ENCODE assay signal across 14 mouse cellular contexts in genomic region chr3:131368678-131369077, GRCm38 (mm10).
DNase-seq lines count a peak whose midpoint lies in the region; ATAC-seq lines count a peak whose summit lies in the region.
"Had no signal": no experiment of that assay in that cellular context is flagged by ENCODE, and none has a peak within 500 bp of the region (broad histone marks: within the 10 kb centered on the region; RNA-seq: fewer than 3 reads in every experiment).

No protein-coding gene starts in this region.

- peak; percentile 83 for ATAC-seq in common myeloid progenitor, adult 5-6 weeks (replicated peaks; ENCODE audit: low read depth, poor library complexity, severe bottlenecking)
- peak; percentile 85 for ATAC-seq in megakaryocyte, adult 5-6 weeks (ENCODE audit: poor library complexity, severe bottlenecking)
- no peak for ATAC-seq in inflammation-experienced regulatory T-cells, adult 6 months
- no peak for ATAC-seq in CD4-positive, CD25-positive, alpha-beta regulatory T cell, adult 4 months
- ATAC-seq: forebrain, embryonic 16.5 days had no signal

- peak; percentile 16 for DNase-seq in lung, postnatal 25 days (ENCODE audit: low spot score)
- no peak for DNase-seq in lung, postnatal 4 days
- DNase-seq in kidney, postnatal 4 days = no peak
- DNase-seq: adrenal gland, postnatal 25 days; B cell, adult 2 months; cerebellum, adult 2 months; cerebellum, postnatal 10 days; embryo, embryonic 11 days; gastrocnemius, postnatal 10 days had no signal

Comparison
In these comparisons a context has a peak if more than half of its experiments do, and no peak if none do; other contexts are left out.
1. ATAC-seq: peak in common myeloid progenitor, adult 5-6 weeks (single experiment) and megakaryocyte, adult 5-6 weeks (single experiment); none in inflammation-experienced regulatory T-cells, adult 6 months (single experiment) and CD4-positive, CD25-positive, alpha-beta regulatory T cell, adult 4 months (single experiment).